Mouse (Mus musculus): ENCODE measurements around the gene Fbxl15. TPM values are rescaled to one million over a fixed set of nuclear protein-coding genes. Genes with fewer than 3 reads are reported as not detected.
A peak's percentile ranks its signal among the peaks of the same experiment; 100 is the strongest.

The Fbxl15 gene
- total RNA-seq, 2 experiments from 2014 or later = not detected

DNA sequence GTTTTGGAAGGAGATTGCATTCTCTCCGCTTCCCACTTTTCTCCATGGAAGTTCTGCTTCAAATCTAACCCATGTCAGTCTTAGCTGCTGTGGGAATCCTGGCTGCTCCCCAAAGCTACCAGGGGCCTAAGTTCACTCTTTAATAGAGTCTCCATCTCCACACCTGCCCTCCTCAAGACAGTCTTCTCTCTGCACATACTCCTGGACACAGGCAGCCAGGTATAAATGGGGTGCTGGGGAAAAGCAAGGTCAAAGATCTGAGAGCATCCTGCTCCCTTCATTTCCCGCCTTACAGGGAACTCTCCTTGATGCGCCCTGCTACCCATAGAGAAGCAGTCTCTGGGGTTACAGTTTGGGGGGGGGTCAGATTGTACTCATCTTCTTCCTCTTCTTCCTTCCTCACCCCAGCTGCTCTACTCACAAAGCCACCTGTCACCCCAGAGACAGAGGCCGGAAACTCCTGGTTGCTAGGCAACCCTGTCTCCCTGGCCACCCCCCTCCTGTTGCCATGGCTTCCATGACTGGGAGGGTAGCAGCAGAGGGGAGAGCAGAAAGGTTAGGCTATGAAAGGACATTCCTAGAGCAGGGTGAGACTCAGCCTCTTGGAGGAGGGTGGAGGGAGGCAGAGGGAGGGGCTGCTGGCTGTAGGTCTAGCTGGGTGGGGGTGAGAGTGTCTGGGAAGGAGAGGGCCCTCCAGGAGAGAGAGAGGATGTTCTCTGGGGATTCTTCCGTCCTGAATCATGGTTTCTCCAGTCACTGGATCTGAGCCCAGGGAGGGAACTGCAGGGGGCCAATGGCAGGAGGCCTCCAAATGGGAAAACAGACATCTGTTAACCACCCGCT lies 6.7 kb upstream of the Fbxl15 start:
- ATAC-seq (replicated peaks; ENCODE audit: low FRiP score, poor library complexity, severe bottlenecking) = no peak

DNA sequence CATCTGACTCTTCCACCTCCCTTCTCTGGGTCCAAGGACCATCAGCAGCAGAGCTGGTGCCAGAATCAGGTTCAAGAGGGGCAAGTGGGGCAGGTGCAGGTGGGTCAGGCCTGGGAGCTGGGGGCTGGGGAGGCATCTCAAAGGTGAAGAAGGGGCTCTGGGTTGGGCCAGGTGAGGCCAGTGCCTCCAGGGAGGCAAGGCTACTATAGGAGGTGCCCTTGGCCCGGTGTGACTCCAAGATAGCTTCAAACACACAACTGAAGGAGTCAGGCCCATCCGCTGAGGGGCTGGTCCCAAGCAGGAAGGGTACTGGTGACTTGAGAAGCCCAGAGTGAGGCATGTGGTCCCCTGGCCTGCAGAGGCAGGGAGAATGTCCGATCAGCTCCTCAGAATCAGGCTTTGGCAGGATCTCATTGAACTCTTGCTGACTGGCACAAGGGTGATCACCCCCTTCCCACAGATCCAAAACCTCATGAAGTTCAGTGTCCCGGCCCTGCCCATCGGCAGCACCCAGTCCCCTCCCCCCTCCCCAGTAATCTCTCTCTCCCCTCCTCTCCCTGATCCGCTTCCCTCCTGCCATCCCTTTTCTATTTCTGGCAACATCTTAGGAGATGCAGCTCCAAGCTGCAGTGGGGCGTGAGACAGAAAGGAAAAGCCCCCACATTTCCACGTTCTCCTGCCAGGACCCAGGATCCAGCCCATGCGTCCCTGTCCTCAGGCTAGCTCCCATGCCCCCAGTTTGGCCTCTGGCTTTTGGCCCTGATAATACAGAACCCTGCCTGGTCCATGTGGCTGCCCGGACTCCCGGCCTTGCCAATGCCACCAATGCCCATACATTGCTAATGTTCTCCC lies 5.6 kb upstream of the Fbxl15 start:
- ATAC-seq (replicated peaks; ENCODE audit: low FRiP score, poor library complexity, severe bottlenecking) = no peak

DNA sequence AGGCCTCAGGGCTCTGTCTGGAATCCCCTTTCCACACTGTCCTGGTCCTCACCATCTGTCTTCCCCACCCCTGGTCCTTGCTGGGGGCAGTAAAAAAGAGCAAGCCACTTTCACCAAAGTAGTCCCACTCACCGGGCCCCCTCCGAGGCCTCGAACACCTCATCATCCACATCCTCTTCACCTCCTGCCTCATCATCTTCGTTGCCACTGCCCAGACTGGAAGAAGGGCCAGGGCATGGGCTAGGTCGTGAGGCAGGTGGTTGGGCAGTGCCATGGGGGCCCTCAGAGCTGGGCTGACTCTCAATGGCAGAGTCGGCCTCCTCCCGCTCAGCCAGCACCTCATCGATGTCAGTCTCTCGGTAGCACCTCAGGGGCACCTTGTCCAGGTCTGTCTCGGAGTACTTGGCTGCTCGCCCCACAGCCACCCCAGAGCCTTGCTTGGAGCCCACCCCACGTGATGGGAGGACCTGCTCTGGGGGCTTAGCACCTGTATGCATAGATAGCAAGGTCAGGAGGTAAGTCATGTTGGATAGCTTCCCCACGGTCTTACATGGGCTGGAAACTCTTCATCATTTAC lies 4.9 kb upstream of the Fbxl15 start:
- no peak for ATAC-seq (replicated peaks; ENCODE audit: low FRiP score, poor library complexity, severe bottlenecking)

DNA sequence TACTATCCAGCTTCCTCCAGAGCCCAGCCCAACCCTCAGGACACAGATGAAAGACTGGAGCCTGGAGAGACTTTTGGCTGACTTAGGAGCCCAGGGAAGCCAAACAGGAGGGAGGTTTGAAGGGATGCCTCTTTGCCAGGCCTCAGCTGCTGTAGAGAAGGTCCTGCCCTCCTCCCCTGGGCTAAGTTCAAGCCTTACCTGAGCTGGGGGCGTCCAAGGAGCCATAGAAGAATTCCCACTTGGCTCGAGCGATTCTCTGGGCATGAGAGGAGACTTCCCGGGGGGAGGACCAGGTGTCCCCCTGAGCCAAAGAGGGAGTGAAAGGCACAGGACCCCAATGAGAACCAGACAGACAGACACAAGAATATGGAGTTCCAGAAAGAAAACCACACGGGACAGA lies 4.3 kb upstream of the Fbxl15 start:
- ATAC-seq (replicated peaks; ENCODE audit: low FRiP score, poor library complexity, severe bottlenecking) = no peak

DNA sequence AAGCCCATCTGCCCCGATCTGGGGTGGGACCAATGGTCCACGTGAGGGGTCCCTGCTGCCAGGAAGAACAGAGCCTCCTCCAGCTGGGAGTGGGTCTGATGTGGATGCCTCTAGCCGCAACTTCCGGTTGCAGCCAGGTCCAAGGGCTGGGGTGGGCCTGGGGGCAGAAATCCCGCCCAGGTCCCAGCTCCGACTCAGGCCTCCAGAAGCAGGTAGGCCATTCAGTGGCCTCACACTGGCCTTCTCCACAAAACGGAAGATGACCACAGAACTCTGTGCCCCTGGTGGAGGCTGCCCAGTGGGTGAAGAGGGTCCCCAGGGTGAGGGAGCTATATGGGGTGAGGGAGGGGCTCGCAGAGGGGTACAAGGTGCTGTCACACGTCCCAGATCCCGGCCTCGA lies 3.6 kb upstream of the Fbxl15 start:
- ATAC-seq (replicated peaks; ENCODE audit: low FRiP score, poor library complexity, severe bottlenecking) = no peak

DNA sequence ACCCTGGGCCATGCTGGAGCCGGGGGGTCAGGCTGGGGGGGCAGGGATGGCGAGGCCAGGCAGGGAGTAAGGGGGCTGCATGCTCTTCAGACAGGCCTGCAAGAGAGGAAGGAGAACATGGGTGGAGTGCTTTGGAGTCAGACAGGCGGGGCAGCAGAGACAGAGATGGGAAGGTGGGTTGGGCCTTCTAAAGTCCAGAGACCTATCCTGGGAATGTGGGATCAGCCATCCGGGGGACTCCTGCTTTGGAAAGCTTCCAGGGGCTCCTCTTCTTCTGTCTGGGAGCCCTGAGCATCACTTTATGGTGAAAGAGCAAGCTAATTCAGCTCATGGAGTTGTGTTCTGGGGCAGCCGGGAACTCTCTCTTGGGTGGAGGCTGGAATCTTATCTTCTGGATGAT lies 3.1 kb upstream of the Fbxl15 start:
- ATAC-seq (replicated peaks; ENCODE audit: low FRiP score, poor library complexity, severe bottlenecking) = no peak

DNA sequence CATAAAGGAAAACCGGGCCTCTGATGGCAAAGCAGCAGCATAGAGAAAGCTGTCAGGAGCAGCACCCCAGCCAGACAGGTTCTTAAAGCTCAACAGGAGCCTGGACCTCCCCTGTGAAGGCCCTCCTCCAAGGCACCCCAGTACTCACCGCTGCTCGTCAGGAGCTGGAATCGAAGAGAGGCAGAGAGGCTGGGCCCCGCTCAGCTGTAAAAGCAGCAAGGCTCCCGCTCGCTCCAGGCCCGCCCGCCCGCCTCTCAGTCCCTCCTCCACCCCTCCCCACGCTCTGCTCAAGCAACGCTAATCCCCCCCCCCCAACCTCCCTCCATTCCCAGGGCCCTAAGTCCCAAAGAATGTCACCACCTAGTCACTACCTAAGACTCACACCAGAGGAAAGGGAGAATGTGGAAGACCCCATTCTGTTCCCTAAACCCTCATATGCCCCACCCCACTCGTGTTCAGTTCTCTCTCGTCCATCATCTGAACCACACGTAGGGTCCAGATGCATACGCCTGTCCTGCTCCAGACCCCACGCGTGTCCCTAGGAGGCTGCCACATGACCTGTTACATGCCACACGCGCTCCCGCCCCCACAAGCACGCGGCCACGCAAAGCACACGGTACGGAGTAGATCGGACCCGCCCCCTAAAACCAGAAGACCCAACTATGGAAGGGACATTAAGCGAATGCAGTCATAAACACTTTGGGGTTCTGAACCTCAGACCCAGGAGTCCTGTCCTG lies 1.8 kb upstream of the Fbxl15 start:
- ATAC-seq (replicated peaks; ENCODE audit: low FRiP score, poor library complexity, severe bottlenecking) = no peak

DNA sequence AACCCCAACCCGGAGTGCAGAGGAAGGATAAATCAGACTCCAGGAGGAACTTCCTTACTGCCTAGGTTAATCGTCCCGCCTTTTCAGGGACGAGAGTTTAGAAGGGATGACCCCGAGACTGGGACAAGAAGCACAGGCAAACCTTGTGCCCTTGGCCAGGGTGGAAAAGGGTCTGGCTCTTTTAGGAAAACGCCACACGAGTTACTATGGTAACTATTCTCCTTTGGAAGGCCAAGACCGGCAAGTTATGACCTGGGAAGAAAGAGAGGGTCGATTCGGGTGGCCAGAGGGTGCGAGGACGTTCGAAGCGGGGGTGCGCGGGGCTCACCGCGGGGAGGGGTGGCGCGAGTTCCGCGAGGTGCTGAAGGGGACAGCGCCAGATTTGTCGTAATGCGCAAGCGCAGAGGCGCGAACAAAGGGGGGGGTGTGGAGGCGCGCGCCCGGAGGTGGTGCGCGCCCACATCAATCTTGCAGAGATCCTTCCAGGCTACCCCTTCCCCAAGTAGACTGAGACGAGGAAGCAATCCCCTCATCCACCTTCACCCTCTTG lies 1.2 kb upstream of the Fbxl15 start, which contains the start of gene Psd:
Gene Psd (minus strand): TSS at position 401 of the 550 bp plus-strand sequence.
- no peak for ATAC-seq (replicated peaks; ENCODE audit: low FRiP score, poor library complexity, severe bottlenecking)

DNA sequence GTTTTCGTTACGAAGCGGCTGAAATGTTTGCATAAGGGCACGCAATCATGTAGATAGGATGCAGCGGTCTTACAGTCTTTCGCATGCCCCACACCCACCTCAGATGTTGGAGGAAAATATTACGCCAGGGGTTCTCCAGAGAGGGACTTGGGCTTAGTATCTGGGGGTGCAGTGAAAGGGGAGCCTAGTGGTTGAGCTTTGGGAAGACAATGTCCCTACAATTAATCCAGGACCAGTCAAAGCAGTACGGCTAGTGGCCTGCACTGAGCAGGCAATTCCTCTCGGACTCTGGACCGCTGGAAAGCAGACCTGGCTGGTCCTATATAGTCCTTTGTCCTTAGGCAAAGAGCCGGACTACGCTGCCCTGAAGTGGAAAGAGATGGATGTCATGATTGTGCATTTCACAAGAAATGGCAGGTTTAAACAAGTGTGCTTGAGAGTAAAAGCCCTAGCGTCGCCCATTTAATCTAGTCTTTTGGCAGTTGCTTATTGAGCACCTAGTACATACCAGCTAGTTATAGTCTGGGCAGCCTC lies 386 bp upstream of the Fbxl15 start:
- no peak for ATAC-seq (replicated peaks; ENCODE audit: low FRiP score, poor library complexity, severe bottlenecking)

DNA sequence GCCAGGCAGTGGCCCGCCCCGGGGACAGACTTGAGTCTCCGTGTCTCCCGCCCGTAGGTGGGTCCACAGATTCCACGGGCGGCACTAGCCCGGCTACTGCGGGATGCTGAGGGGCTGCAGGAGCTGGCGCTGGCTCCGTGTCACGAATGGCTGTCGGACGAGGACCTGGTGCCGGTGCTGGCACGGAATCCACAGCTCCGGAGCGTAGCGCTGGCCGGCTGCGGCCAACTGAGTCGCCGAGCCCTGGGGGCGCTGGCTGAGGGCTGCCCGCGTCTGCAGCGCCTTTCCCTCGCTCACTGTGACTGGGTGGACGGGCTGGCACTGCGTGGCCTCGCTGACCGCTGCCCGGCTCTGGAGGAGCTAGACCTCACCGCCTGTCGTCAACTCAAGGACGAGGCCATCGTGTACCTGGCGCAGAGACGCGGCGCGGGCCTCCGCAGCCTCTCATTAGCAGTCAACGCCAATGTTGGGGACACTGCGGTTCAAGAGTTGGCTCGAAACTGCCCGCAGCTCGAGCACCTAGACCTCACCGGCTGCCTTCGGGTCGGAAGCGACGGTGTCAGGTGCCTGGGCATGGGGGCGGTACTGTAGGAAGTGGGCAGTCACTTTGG lies 1.2 kb downstream of the Fbxl15 start:
- ATAC-seq (replicated peaks; ENCODE audit: low FRiP score, poor library complexity, severe bottlenecking) = no peak

DNA sequence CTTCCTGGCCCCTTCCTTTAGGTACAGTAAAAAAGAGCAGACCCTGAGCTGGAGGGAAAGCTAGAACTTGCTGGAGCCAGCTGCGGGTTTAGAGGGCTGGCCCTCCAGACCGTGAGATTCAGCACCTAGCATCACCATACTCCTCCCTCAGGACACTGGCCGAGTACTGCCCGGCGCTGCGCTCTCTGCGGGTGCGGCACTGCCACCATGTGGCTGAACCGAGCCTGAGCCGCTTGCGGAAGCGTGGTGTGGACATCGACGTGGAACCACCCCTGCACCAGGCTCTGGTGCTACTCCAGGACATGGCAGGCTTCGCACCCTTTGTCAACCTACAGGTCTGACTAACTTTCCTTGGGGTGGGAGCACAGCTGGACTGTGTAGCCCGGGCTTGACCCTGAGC lies 2.0 kb downstream of the Fbxl15 start:
- ATAC-seq (replicated peaks; ENCODE audit: low FRiP score, poor library complexity, severe bottlenecking) = peak; percentile 74

DNA sequence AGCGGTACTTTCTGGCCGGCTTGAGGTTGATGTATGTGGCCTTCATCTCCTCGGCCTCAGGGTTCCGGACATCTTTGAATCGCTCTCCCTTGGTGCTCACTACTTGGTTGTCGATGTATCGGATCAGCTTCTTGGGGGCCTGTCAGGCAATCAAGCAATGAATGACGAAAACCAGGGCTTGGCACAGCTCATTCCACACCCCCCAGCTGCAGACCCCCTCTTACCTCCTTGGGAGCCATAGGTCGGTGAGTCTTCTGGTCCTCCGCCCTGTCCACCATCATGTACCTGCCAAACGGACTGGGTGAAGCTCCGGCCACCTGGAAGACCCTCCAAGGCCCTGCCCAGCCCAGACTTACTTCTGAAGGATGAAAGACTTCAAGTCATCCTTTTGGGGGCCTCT lies 2.7 kb downstream of the Fbxl15 start:
- no peak for ATAC-seq (replicated peaks; ENCODE audit: low FRiP score, poor library complexity, severe bottlenecking)

DNA sequence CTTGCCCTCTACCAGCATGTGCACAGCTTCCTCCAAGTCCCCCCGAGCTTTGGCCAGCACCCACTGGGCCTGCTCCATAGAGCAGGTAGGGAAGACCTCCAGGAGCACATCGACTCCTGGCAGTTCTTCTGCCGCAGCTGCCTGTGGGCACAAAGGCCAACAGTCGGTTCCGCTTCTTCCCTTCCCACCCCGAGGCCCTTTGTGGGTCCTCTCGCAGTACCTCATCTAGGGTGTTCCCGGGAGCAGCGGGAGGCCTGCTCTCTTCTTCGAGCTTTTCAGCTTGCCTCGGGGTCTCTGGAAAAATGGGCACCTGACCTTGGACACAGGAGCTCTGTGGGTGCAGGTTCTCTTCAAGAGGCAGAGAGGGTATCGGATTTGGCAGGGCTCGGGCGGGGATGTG lies 3.3 kb downstream of the Fbxl15 start:
- no peak for ATAC-seq (replicated peaks; ENCODE audit: low FRiP score, poor library complexity, severe bottlenecking)

DNA sequence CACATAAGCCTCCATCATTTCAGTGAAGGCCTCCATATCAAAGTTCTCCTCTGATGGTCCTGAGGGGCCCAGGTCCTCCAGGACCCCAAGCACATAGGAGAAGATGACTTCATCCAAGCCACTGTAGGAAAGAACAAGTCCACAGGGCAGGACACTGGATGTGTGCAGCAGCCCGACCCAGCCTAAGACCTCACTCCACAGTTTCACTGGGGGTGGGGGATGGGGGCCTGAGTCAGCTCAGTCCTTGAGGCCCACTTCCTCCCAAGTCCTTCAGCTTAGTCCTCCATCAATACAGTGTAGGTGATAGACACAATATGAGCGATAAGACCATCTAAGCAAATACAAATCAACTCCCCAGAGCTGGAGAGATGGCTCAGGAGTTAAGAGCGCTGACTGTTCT lies 4.0 kb downstream of the Fbxl15 start:
- ATAC-seq (replicated peaks; ENCODE audit: low FRiP score, poor library complexity, severe bottlenecking) = no peak

DNA sequence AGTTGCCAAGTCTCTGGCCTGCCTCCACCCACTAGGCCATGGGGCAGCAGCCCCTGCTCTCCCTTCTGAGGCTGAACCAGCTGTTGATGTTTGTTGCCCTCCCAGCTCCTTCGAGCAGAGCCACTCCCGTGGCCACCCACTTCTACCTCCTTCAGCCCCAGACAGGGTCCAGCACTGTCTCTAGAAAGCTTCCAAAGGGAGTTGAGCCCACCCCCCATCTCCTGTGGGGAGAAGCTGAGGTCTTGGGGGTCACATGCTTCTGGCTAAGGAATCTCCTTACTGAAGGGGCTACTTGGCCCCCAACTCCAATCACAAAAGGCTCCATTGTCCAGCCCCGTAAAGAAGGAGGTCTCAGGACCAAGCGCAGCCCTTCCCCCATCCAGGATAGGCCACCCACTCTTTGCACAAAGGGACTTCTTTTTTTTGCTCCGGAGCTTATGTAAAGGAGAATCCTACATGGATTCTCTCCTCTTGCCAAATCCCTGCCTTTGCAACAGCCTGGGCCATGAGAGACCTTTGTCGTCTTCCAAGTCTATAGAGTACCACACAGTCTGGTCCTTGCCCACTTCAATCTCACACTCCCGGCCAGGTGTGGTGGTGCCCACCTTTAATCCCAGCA lies 4.8 kb downstream of the Fbxl15 start:
- no peak for ATAC-seq (replicated peaks; ENCODE audit: low FRiP score, poor library complexity, severe bottlenecking)

DNA sequence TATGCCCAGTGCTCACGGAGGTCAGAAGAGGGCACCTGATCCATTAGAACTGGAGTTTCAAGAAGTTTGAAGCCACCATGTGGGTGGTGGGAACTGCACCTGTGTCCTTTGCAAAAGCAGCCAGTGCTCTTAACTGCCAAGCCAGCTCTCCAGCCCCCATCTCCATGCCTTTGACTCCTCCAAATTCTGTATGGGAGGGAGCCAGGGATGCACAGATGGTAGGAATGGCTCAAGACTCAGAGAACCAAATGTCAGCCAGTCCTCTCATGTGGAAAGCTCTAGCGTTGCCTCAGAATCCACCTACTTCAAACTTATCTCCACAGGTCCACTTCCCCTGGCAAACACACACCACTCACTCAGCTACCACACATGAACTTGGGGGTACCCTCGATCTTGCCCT lies 5.9 kb downstream of the Fbxl15 start:
- no peak for ATAC-seq (replicated peaks; ENCODE audit: low FRiP score, poor library complexity, severe bottlenecking)

DNA sequence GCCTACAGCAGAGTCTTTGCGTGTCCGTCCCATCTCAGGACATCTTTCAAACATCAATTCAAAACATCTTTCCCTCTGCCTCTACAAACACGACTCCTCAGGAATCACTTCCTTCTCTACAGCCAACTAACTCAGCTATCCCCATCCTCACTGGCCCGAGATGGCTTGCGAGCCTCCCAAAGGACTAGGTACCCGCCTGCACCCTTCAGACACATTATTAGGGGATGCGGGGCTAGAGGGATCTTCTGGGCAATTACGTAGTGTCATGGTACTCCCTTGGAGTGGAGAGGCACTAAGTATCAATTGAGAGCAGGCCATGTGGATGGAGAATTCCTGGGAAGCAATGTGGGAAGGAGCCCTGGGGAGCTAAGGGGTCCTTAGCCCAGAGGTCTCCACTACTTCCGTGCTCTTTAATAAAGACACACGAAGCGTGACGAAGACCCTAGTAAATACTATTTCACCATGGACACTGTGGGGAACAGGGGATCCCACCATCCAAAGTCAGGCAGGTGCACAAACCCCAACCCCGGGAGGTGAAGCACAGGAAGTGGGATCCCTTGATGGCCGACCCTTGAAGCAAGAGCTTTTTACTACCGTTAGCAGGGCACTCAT lies 9.8 kb downstream of the Fbxl15 start:
- ATAC-seq (replicated peaks; ENCODE audit: low FRiP score, poor library complexity, severe bottlenecking) = no peak

DNA sequence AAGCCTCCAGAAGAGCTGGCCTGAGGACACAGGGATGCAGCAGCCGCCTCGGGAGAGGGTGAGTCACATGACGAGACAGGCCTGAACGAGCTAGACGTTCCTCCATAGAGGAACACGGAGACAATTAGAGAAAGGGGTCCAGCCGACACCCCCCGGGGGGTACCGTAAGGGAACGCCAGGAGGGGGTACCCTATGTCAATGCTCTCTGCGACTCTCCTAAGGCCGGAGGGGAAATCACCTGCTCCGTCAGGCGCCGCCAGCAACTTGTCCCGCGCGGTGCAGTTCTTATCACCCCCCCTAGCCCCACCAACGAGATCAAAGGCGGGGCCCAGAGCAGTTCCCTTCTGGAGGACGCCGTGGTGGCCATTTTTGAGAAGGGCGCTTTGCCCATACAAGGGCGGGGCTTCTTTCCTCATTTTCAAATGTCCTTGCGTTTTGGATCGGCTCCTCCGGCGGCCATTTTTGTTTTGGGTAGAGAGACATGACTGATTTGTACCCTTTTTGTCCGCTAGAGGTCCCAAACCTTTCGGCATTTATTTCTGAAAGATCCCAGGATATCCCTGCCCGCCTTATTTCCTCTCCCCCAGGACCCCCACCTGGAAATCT lies 10.4 kb downstream of the Fbxl15 start, which contains the start of gene Cuedc2:
Gene Cuedc2 (minus strand): TSS at position 372 of the 606 bp plus-strand sequence.
- ATAC-seq (replicated peaks; ENCODE audit: low FRiP score, poor library complexity, severe bottlenecking) = peak; percentile 91
